Mouse (Mus musculus) naive thymus-derived CD4-positive, alpha-beta T cell, adult 2 months (primary cell): ENCODE measurements around the gene Krtap4-16.
"Not testable (repeated sequence)": the region's sequence is repeated elsewhere in the genome, so short reads cannot be mapped to it uniquely, and the experiment has no call there.

Source experiments
- DNase-seq: peaks from one replicate; pipeline ENCODE4 v3.0.0-alpha.2; 2011; ENCODE audit warnings: low read depth

Gene Krtap4-16

DNA sequence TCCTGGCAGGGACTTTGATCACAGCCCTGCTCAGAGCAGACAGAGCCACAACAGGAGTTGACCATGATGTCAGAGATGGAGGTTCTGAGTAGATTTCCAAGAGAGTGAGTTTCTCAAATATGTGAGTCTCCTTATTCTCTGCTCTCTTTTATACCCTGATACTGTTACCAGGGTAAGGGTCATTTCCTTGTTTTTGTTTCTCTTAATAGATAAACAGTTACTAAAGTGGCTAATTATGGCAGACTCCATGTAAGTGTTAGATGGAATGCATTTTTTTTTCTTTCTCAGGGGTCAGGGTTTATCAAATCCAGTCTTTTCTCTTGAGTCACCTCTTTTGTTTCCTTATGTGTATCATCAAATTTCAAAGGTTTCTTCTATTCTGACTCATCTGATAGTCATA is at the start of gene Krtap4-16:
Krtap4-16 (minus strand) TSS at position 101 of the 400 bp plus-strand sequence.
- no peak for DNase-seq

DNA sequence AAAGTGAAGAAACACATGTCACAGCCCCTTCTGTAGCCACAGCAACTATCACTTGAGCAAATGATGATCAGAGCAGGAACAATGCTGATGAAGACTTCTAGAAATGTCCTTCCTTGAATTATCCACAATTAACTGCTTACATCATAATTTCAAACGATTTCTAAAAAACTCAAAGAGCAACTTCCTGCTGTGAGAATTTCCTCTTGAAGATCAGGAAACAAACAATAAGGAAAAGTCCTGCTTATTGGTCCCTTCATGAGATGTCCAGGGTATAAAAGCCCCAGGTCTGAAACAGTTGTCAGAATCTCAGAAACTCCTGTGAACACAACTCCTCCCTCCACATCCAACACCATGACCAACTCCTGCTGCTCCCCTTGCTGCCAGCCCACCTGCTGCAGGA is 27.5 kb upstream of the Krtap4-16 start, which contains the start of gene Gm11567:
Gm11567 (plus strand) TSS at position 301 of the 400 bp plus-strand sequence.
- DNase-seq: not testable (repeated sequence)

DNA sequence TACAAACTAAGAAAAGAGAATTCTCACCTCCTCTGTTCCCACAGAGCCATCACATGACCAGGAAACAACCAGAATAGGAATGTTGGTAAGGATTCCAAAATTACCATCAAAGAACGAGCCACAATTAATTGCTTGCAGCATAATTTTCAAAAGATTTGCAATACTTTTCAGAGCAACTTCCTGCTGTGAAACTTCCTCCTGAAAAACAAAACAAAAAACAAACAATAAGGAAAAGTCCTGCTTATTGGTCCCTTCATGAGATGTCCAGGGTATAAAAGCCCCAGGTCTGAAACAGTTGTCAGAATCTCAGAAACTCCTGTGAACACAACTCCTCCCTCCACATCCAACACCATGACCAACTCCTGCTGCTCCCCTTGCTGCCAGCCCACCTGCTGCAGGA is 21.7 kb upstream of the Krtap4-16 start, which contains the start of gene Krtap9-1:
Krtap9-1 (plus strand) TSS at position 301 of the 400 bp plus-strand sequence.
- not testable (repeated sequence) for DNase-seq

DNA sequence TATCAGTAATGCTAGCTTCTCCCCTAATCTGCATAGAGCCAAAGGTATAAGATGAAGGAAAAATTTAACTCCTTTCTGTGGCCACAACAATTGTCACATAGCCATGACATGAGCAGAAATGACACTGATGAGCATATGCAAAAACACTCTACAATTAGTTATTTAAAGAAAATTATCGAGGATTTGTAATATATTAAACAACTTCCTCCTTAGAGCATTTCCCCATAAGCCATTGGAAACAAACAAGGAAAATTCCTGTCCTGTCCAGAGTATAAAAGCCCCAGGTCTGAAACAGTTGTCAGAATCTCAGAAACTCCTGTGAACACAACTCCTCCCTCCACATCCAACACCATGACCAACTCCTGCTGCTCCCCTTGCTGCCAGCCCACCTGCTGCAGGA is 12.8 kb upstream of the Krtap4-16 start, which contains the start of gene Gm11559:
Gm11559 (plus strand) TSS at position 301 of the 400 bp plus-strand sequence.
- not testable (repeated sequence) for DNase-seq

DNA sequence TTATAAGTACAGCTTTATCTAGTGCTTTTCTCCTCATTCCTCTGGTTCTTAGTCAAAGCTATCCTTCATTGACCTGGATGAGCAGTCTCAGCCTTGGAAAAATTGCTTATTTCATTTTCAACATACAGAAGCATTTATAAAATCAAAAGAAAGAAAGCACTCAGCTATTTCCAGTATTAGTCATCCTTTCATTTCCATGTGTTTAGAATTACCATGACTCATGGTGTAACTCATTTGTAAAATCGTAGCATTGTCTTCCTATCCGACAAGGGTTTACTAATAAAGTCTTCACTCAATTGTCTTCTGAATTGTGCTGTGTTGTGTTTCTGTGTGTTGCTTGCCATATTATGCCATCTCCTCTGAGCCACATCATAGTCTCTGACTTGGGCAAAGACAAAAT is 7.4 kb upstream of the Krtap4-16 start:
- DNase-seq: no peak

DNA sequence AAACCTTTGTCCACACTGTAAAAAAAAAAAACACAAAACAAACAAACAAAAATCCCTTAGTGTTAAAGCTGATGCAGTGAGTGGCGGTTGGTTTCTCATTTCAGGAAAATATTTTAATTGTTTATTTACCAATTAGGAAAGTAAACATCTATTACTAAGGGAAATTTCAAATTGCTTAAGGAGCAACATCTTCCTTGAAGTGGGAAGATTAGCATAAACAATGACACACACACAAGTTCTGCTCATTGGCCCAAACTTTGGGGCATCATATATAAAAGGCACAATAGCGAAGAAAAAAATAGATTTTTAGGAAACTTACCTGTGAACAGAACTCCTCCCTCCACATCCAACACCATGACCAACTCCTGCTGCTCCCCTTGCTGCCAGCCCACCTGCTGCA is 6.2 kb upstream of the Krtap4-16 start, which contains the start of gene Gm11568:
Gm11568 (plus strand) TSS at position 301 of the 400 bp plus-strand sequence.
- no peak for DNase-seq

DNA sequence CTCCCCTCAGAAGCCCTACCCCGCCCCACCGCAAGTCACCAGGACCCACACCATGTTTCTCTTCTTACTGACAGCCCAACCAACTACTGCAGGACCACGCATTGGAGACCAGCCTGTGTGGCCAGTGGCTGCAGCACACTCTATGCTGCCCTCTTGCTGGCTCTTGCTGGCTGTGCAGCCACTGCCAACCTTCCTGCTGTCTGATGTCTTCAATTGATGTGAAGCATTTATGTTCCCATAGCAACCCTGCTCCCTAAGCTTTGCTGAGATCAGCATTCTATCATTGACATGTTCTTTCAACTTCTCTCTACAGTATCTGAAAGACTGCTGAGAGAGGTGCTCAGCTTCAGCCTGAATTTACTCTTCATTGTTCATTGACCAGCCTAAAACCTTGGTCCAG is 2.7 kb upstream of the Krtap4-16 start:
- DNase-seq: no peak

DNA sequence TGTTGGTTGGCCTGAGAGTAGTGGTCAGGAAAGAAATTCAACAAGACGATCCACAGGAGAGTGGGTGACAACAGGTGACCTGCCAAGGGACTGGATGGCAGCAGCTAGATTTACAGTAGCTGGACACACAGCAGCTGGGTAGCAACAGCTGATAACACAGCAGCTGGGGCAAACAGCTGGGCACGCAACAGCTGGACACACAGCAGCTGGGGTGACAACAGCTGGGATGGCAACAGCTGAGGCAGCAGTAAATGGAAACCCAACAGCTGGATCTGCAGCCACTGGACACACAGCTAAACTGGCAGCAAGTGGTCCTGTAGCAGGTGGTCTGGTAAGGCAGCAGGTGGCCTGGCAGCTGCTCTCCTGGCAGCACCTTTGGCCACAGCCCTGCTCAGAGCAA is 4.7 kb downstream of the Krtap4-16 start:
- no peak for DNase-seq

DNA sequence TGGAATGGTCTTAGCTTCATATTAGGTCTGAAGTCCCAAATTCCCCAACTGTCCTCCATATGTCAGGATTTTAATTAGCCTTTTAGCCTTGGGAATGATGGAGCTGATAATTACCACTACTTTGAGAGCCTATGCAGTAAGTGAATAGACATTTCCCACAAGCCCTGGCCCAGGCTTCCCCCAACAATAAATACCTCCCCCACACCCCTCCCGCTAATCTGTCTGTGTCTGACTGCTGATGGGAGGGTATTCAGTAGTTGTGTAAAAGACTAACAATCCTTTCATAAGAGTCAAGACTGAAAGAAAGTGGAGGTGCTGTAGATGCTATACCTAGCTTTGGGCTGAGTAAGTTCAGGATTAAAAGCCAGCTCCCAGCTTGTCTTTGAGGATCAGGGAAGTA is 9.2 kb downstream of the Krtap4-16 start:
- no peak for DNase-seq

DNA sequence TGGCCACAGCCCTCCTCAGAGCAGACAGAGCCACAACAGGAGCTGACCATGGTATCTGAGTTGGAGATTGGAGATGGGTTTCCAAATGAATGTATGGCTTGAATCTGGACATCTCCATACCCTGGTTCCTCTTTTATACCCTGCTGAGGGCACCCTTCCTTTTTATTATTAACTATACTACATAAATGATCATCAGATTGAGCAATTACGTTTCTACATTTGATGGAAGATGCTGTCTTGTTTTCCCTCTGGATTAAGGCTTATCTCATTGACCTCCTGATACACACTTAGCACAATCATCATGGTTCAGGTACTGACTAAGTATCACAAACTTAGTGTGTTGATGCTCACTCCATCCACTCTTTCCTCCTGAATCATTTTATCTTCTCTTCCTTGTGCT is 13.4 kb downstream of the Krtap4-16 start, which contains the start of gene 2300003K06Rik:
2300003K06Rik (minus strand) TSS at position 101 of the 400 bp plus-strand sequence.
- no peak for DNase-seq

DNA sequence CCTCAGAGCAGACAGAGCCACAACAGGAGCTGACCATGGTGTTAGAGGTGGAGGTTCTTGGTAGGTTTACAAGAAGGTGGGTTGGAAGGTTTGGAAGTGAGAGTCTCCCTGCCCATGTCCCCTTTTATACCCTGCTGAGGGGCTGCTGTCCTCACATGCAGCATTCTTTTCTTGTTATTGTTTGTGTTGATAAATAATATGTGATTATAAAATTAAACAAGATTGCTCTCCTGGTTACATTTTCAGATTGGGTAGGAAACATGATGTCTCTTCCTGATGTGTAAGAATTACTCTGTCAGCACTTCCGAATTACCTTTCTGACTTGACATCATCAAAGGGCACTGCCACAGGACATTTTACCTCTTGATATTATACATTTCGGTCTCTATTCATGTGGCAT is 35.8 kb downstream of the Krtap4-16 start, which contains the start of gene Gm11564:
Gm11564 (minus strand) TSS at position 101 of the 400 bp plus-strand sequence.
- DNase-seq: not testable (repeated sequence)

DNA sequence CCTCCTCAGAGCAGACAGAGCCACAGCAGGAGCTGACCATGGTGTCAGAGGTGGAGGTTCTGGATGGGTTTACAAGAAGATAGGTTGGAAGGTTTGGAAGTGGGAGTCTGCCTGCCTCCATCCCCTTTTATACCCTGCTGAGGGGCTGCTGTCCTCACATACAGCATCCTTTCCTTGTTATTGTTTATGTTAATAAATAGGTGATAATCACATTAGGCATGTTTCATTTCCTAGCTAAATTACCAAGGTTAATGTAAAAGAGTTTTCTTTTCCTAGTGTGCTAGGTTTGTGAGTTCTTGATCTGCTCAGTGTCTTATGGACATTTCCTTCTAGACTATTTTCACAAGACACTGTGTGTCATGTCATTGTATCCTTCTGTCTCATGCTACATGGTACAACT is 41.6 kb downstream of the Krtap4-16 start, which contains the start of gene Krtap4-13:
Krtap4-13 (minus strand) TSS at position 101 of the 400 bp plus-strand sequence.
- not testable (repeated sequence) for DNase-seq

DNA sequence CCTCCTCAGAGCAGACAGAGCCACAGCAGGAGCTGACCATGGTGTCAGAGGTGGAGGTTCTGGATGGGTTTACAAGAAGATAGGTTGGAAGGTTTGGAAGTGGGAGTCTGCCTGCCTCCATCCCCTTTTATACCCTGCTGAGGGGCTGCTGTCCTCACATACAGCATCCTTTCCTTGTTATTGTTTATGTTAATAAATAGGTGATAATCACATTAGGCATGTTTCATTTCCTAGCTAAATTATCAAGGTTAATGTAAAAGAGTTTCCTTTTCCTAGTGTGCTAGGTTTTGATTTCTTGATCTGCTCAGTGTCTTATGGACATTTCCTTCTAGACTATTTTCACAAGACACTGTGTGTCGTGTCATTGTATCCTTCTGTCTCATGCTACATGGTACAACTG is 47.1 kb downstream of the Krtap4-16 start, which contains the start of gene Gm11554:
Gm11554 (minus strand) TSS at position 101 of the 400 bp plus-strand sequence.
- DNase-seq: not testable (repeated sequence)
